Mouse (Mus musculus) large intestine, adult 2 months (tissue): ENCODE data around the gene Olfr16. TPM values are rescaled to one million over a fixed set of nuclear protein-coding genes. Genes with fewer than 3 reads are reported as not detected.

Experiments used
- DNase-seq: peaks from one replicate; pipeline ENCODE4 v3.0.0-alpha.2; 2012; ENCODE audit warnings: low read depth, low spot score
- WGBS: fragments of 180-500 bp; shearing (Covaris S2); methylation state at CpG from one replicate; pipeline ENCODE4 v1.1.7; 2018; 5-methylcytosine and 5-hydroxymethylcytosine counted together
- polyA plus RNA-seq: library from polyadenylated mRNA; depleted of rRNA; stranded (reverse); fragments of >200 nt; gene quantifications from 2 replicates; pipeline ENCODE4 v1.2.3, GENCODE M21; 2012; rRNA removed

The Olfr16 gene
- not detected in 2 replicates for polyA plus RNA-seq

DNA sequence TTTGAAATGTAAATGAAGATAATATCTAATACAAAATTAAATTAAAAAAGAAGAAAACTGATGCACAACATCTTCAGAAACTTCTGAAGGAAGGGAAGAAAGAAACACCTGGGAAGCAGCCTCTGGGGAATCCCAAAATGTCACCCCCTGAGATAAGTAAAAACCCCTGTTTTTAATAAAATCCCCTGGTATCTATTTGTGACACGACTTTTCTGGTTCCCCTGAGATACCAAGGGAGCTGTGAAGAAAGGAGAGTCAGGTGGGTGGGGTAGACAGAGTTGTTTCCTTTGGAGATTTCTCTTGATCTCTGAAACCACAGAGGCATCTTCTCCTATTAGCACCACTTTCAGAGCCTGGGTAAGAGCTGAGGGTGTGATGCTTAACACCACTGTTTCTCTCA is at the start of gene Olfr16:
Olfr16 (plus strand) TSS at position 250 of the 400 bp plus-strand sequence.
- DNase-seq, result no peak
- WGBS, result 34% methylated on average over 1 of the region's 1 CpGs

DNA sequence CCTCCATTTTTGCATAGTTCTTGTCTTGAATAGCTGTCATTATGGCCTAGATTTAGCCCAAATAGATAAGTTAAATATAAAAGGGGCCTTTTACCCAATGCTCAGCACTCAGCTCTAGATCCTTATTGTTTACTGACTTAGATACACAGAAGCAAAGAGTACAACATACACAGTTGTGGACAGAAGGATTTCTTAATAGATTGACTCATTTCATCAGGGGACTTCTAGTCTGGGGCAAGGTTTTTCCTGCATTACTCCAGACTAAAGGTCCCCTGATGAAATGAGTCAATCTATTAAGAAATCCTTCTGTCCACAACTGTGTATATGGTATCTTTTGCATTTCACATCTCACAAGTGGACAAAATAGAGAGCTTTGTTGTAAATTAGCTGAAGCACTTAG is 46.9 kb upstream of the Olfr16 start:
- no peak for DNase-seq

GRCm38 (mm10) chr1:172917115-172917514 is 33.1 kb upstream of the Olfr16 start:
- DNase-seq, result no peak
- WGBS, result 75% methylated on average over 1 of the region's 1 CpGs

DNA sequence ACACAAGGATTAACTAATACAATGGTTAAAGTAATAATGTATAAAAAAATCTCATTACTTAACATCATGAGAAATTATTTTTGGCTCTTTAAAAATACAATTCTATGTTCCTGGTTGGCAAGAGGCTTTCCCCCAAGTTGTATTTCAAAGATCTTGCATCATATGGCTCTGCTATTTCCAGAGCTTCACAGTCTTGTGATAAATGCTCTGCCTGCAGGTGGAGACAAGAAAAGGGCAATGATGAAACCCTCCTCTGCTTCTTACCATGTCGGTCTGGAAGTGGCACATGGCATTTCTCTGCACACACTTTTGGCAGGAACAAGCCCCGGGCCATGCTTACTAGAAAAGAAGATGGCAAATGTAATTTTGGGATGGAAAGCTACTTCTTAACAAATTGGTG is 31.8 kb upstream of the Olfr16 start:
- 75% methylated on average over 2 of the region's 2 CpGs for WGBS
- DNase-seq, result no peak

- DNase-seq, result no peak
- 85% methylated on average over 2 of the region's 2 CpGs for WGBS
Measured at GRCm38 (mm10) chr1:172932197-172932596, 18.0 kb upstream of the Olfr16 start.

DNA sequence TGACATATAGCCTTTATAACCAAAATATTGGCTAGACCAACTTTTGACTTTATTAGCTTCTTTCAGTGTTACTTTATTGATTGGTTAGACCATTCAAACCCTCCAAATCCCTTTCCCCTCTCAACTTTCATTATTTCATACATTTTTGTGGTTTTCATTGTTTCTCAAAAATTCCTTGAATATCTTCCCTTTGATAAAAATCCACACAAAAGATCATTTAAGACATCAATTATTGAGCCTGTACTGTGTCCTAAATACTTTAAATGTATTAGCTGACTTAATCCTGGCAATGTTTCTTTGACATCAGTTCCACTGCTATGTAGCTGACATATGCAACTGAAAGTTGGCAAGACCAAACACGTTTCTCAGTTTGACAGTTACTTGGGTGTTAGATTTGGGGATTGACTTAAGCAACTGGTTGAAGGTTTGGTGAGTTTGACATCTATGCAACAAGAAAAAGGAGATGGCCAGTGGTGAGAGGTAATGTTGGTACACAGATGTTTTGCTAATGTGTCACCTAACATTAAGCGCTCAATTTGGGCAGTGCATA is 1.0 kb downstream of the Olfr16 start:
- no peak for DNase-seq
- 70% methylated on average over 2 of the region's 2 CpGs for WGBS

GRCm38 (mm10) chr1:172955376-172955775 is 5.2 kb downstream of the Olfr16 start:
- 64% methylated on average over 4 of the region's 4 CpGs for WGBS
- DNase-seq, result no peak

DNA sequence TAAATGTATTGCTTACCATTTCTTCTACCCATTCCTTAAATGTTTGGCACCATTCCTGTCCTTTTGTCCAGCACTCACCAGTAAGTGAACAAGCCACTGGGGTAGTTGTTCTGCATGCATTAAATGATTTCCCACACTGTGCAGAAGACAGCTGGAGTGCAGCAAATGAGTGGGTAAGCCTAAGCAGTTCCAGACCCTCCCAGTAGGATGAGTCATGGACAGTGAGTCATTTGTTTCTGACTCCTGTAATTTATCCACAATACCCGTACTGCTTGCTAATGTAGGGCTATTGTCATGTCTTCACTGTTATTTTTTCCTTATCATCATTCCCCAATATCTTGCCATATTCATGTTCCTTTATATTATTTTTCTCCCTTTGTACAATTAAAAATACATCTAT is 10.2 kb downstream of the Olfr16 start:
- 21% methylated on average over 1 of the region's 1 CpGs for WGBS
- DNase-seq, result no peak

GRCm38 (mm10) chr1:172989794-172990634 is 39.8 kb downstream of the Olfr16 start:
- no peak for DNase-seq
- 60% methylated on average over 12 of the region's 12 CpGs for WGBS

DNA sequence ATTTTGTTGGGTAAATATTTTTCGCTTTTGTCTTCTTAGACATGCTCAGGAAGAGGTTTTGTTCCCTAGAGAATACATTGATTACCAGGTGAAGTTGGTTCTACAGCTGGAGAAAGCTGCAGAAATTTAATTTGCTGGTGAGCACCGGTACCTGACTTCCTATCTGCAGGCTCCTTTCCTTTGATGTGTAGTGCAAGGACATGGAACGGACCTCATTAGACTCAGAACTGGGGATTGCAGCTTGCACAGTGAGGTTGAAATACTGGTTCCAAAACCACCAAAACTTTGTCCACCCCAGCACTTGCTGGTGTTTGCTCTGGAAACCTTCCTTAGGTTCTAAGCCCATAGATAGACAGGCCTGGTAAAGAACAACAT is 40.4 kb downstream of the Olfr16 start:
- DNase-seq, result no peak
- WGBS, result 67% methylated on average over 3 of the region's 3 CpGs

Other genes with a start within 250 kb of the Olfr16 start
- not detected in 2 replicates for gene Apcs, start 55.4 kb upstream of the Olfr16 start, polyA plus RNA-seq
- not detected in 2 replicates for gene Olfr1408, start 187.0 kb downstream of the Olfr16 start, polyA plus RNA-seq
- gene Olfr1406, start 240.2 kb downstream of the Olfr16 start, polyA plus RNA-seq, result not detected in 2 replicates
- gene Olfr218, start 247.4 kb downstream of the Olfr16 start, polyA plus RNA-seq, result not detected in 2 replicates